Mouse (Mus musculus): Measurements from ENCODE around the gene Kiss1r. TPM values are rescaled to one million over a fixed set of nuclear protein-coding genes. Genes with fewer than 3 reads are reported as not detected.

Kiss1r gene
- polyA plus RNA-seq, 1 experiment from 2014 or later: 2.3 TPM

Other genes with a start within 250 kb of the Kiss1r start
- gene Tpgs1, start 247.6 kb upstream of the Kiss1r start, polyA plus RNA-seq (2014; fragmentation: Nextera tagmentation; extraction: Ambion mirVana): 104 and 118 TPM in 2 replicates
- gene Cdc34, start 234.8 kb upstream of the Kiss1r start, polyA plus RNA-seq (2014; fragmentation: Nextera tagmentation; extraction: Ambion mirVana): 69.7 and 74.6 TPM in 2 replicates
- gene Gzmm, start 228.0 kb upstream of the Kiss1r start, polyA plus RNA-seq (2014; fragmentation: Nextera tagmentation; extraction: Ambion mirVana): 1.1 and 1.3 TPM in 2 replicates
- 800 and 802 TPM in 2 replicates for gene Bsg, start 212.5 kb upstream of the Kiss1r start, polyA plus RNA-seq (2014; fragmentation: Nextera tagmentation; extraction: Ambion mirVana)
- gene Hcn2, start 200.3 kb upstream of the Kiss1r start, polyA plus RNA-seq (2014; fragmentation: Nextera tagmentation; extraction: Ambion mirVana): 2.7 and 3.7 TPM in 2 replicates
- 34.9 and 36.7 TPM in 2 replicates for gene Polrmt, start 170.4 kb upstream of the Kiss1r start, polyA plus RNA-seq (2014; fragmentation: Nextera tagmentation; extraction: Ambion mirVana)
- 2.0 and 2.3 TPM in 2 replicates for gene Fgf22, start 161.9 kb upstream of the Kiss1r start, polyA plus RNA-seq (2014; fragmentation: Nextera tagmentation; extraction: Ambion mirVana)
- 89.3 and 93.7 TPM in 2 replicates for gene Rnf126, start 150.0 kb upstream of the Kiss1r start, polyA plus RNA-seq (2014; fragmentation: Nextera tagmentation; extraction: Ambion mirVana)
- gene Fstl3, start 139.7 kb upstream of the Kiss1r start, polyA plus RNA-seq (2014; fragmentation: Nextera tagmentation; extraction: Ambion mirVana): 1.7 and 2.3 TPM in 2 replicates
- gene Prss57, start 126.0 kb upstream of the Kiss1r start, polyA plus RNA-seq (2014; fragmentation: Nextera tagmentation; extraction: Ambion mirVana): not detected in 2 replicates
- gene Palm, start 123.4 kb upstream of the Kiss1r start, polyA plus RNA-seq (2014; fragmentation: Nextera tagmentation; extraction: Ambion mirVana): 233 and 247 TPM in 2 replicates
- 0.35 and 0.36 TPM in 2 replicates for gene Misp, start 96.0 kb upstream of the Kiss1r start, polyA plus RNA-seq (2014; fragmentation: Nextera tagmentation; extraction: Ambion mirVana)
- 36.9 and 53.5 TPM in 2 replicates for gene Ptbp1, start 62.5 kb upstream of the Kiss1r start, polyA plus RNA-seq (2014; fragmentation: Nextera tagmentation; extraction: Ambion mirVana)
- 11.1 and 12.4 TPM in 2 replicates for gene Prtn3, start 42.5 kb upstream of the Kiss1r start, polyA plus RNA-seq (2014; fragmentation: Nextera tagmentation; extraction: Ambion mirVana)
- gene Plppr3, start 42.3 kb upstream of the Kiss1r start, polyA plus RNA-seq (2014; fragmentation: Nextera tagmentation; extraction: Ambion mirVana): 299 and 327 TPM in 2 replicates
- 0.55 TPM in 1 of 2 replicates, not detected in the other for gene Elane, start 30.7 kb upstream of the Kiss1r start, polyA plus RNA-seq (2014; fragmentation: Nextera tagmentation; extraction: Ambion mirVana)
- gene Cfd, start 26.1 kb upstream of the Kiss1r start, polyA plus RNA-seq (2014; fragmentation: Nextera tagmentation; extraction: Ambion mirVana): not detected in 2 replicates
- 33.2 and 38.7 TPM in 2 replicates for gene Med16, start 8.0 kb upstream of the Kiss1r start, polyA plus RNA-seq (2014; fragmentation: Nextera tagmentation; extraction: Ambion mirVana)
- 5.9 and 9.1 TPM in 2 replicates for gene Gm26602, start 6.1 kb upstream of the Kiss1r start, polyA plus RNA-seq (2014; fragmentation: Nextera tagmentation; extraction: Ambion mirVana)
- 253 and 265 TPM in 2 replicates for gene R3hdm4, start 4.2 kb downstream of the Kiss1r start, polyA plus RNA-seq (2014; fragmentation: Nextera tagmentation; extraction: Ambion mirVana)
- 3.3 and 5.1 TPM in 2 replicates for gene Arid3a, start 10.1 kb downstream of the Kiss1r start, polyA plus RNA-seq (2014; fragmentation: Nextera tagmentation; extraction: Ambion mirVana)
- gene Wdr18, start 43.2 kb downstream of the Kiss1r start, polyA plus RNA-seq (2014; fragmentation: Nextera tagmentation; extraction: Ambion mirVana): 87.0 and 103 TPM in 2 replicates
- 0.43 and 0.61 TPM in 2 replicates for gene Grin3b, start 53.7 kb downstream of the Kiss1r start, polyA plus RNA-seq (2014; fragmentation: Nextera tagmentation; extraction: Ambion mirVana)
- gene Tmem259, start 67.4 kb downstream of the Kiss1r start, polyA plus RNA-seq (2014; fragmentation: Nextera tagmentation; extraction: Ambion mirVana): 19.2 and 21.1 TPM in 2 replicates
- gene Cnn2, start 71.6 kb downstream of the Kiss1r start, polyA plus RNA-seq (2014; fragmentation: Nextera tagmentation; extraction: Ambion mirVana): 9.9 and 40.0 TPM in 2 replicates
- 4.3 and 6.7 TPM in 2 replicates for gene Abca7, start 79.5 kb downstream of the Kiss1r start, polyA plus RNA-seq (2014; fragmentation: Nextera tagmentation; extraction: Ambion mirVana)
- 0.83 and 1.8 TPM in 2 replicates for gene Arhgap45, start 99.7 kb downstream of the Kiss1r start, polyA plus RNA-seq (2014; fragmentation: Nextera tagmentation; extraction: Ambion mirVana)
- gene Polr2e, start 122.8 kb downstream of the Kiss1r start, polyA plus RNA-seq (2014; fragmentation: Nextera tagmentation; extraction: Ambion mirVana): 138 and 145 TPM in 2 replicates
- gene Gpx4, start 130.2 kb downstream of the Kiss1r start, polyA plus RNA-seq (2014; fragmentation: Nextera tagmentation; extraction: Ambion mirVana): 512 and 546 TPM in 2 replicates
- 12.9 and 13.3 TPM in 2 replicates for gene Sbno2, start 188.6 kb downstream of the Kiss1r start, polyA plus RNA-seq (2014; fragmentation: Nextera tagmentation; extraction: Ambion mirVana)
- 21.3 and 26.0 TPM in 2 replicates for gene Stk11, start 198.8 kb downstream of the Kiss1r start, polyA plus RNA-seq (2014; fragmentation: Nextera tagmentation; extraction: Ambion mirVana)
- gene Atp5d, start 221.7 kb downstream of the Kiss1r start, polyA plus RNA-seq (2014; fragmentation: Nextera tagmentation; extraction: Ambion mirVana): 472 and 519 TPM in 2 replicates
- 82.2 and 101 TPM in 2 replicates for gene Cbarp, start 223.9 kb downstream of the Kiss1r start, polyA plus RNA-seq (2014; fragmentation: Nextera tagmentation; extraction: Ambion mirVana)
- 38.8 and 39.8 TPM in 2 replicates for gene Midn, start 231.3 kb downstream of the Kiss1r start, polyA plus RNA-seq (2014; fragmentation: Nextera tagmentation; extraction: Ambion mirVana)
- gene Cirbp, start 249.0 kb downstream of the Kiss1r start, polyA plus RNA-seq (2014; fragmentation: Nextera tagmentation; extraction: Ambion mirVana): 249 and 286 TPM in 2 replicates